Mouse (Mus musculus) brain, embryonic 14.5 days (tissue): ENCODE measurements around the gene Myl3.

Experiments
- CTCF ChIP-seq: fragments of 200-500 bp; IDR thresholded peaks from 2 replicates; pipeline ENCODE4 v1.5.1; 2012; ENCODE audit warnings: inconsistent platforms, mild to moderate bottlenecking, moderate library complexity, borderline replicate concordance; ENCODE audit not compliant: insufficient read depth, insufficient read length; ENCODE audit errors: extremely low read depth
- POLR2A ChIP-seq: fragments of 200-500 bp; IDR thresholded peaks from 2 replicates; pipeline ENCODE4 v1.6.1; 2012; ENCODE audit warnings: mild to moderate bottlenecking, inconsistent platforms, borderline replicate concordance; ENCODE audit not compliant: poor library complexity, insufficient read depth, insufficient read length, severe bottlenecking; ENCODE audit errors: extremely low read depth

DNA sequence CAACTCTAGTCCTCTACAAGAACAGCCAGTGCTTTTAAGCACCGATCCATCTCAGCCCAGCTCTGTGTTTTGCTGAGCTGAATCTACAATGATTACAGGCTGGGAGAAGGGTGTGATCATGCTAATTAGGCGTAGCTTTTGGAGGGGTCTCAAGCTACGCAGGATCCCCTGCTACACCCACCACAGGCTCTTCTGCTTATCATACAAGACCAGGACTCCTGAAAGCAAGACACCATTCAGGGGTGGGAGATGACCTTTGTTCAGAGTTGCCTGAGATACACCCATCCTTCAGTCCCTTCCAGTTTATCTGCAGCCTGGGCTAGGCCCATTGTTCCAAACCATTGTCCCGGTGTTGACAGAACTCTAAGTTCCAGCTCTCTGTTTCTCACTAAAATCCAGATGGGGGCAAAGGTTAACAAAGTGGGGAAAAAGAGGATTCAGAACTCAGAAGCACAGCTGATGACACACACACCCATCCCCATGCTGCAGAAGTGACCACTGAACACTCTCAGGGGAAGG, 11.3 kb downstream of the Myl3 start:
- TF ChIP-seq CTCF = no peak
- TF ChIP-seq POLR2A = no peak
